In the genomic region with DNA sequence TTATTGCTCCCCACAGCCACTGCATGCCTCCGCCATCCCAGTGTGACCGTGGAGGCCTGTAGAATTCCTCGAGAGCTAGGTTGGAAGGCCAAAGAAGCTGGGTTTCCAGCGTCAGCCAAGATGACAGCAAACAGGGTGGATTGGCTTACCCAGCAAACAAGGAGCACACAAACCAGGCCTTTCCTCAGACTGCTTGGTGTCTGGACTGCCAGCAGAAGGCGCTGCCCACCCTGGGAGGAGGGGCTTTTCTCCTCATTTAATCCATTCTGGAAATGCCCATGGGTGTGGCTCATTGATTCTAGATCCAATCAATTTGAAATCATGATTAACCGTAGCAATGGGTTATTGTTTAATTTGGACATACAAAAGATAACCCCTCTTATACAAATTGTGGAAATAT, we compare ENCODE assay signal across 15 mouse cellular contexts. TPM values are rescaled to one million over a fixed set of nuclear protein-coding genes. Genes with fewer than 3 reads are reported as not detected.
A peak's percentile ranks its signal among the peaks of the same experiment; 100 is the strongest.
DNase-seq lines count a peak whose midpoint lies in the region; ATAC-seq and TF ChIP-seq lines count a peak whose summit lies in the region.
"Had no signal": no experiment of that assay in that cellular context is flagged by ENCODE, and none has a peak within 500 bp of the region (broad histone marks: within the 10 kb centered on the region; RNA-seq: fewer than 3 reads in every experiment).

No protein-coding gene starts in this region.

- H3K36me3 ChIP-seq in forebrain, embryonic 11.5 days (ENCODE audit: control insufficient read depth, insufficient read depth, low read length): no peaks in the 10 kb centered on the region
- peaks cover 14% of the 10 kb centered on the region for H3K36me3 ChIP-seq in forebrain, embryonic 12.5 days (replicated peaks)
- H3K36me3 ChIP-seq in kidney, postnatal 0 days (ENCODE audit: insufficient read depth, low read length): peaks cover 8% of the 10 kb centered on the region; the same call in 1 of the 2 replicates
- peaks cover 8% of the 10 kb centered on the region; the same call in 1 of the 2 replicates for H3K36me3 ChIP-seq in neural tube, embryonic 12.5 days
- no peaks in the 10 kb centered on the region for H3K36me3 ChIP-seq in stomach, postnatal 0 days (ENCODE audit: control insufficient read depth, insufficient read depth, low read length)
- H3K36me3 ChIP-seq: liver, embryonic 15.5 days had no signal

- H3K27me3 ChIP-seq in forebrain, embryonic 11.5 days (ENCODE audit: control insufficient read depth, insufficient read depth, low read length): no peaks in the 10 kb centered on the region
- H3K27me3 ChIP-seq in forebrain, embryonic 12.5 days: no peaks in the 10 kb centered on the region
- H3K27me3 ChIP-seq in kidney, postnatal 0 days (ENCODE audit: insufficient read depth, low read length): no peaks in the 10 kb centered on the region
- no peaks in the 10 kb centered on the region for H3K27me3 ChIP-seq in neural tube, embryonic 12.5 days (replicated peaks)
- H3K27me3 ChIP-seq in stomach, postnatal 0 days (ENCODE audit: control insufficient read depth, insufficient read depth, low read length): no peaks in the 10 kb centered on the region

- no peak overlapping the region for H3K4me3 ChIP-seq in forebrain, embryonic 11.5 days (ENCODE audit: low read depth, low read length)
- no peak overlapping the region for H3K4me3 ChIP-seq in forebrain, embryonic 12.5 days (replicated peaks)
- H3K4me3 ChIP-seq in kidney, postnatal 0 days (replicated peaks; ENCODE audit: low read depth, low read length): no peak overlapping the region
- H3K4me3 ChIP-seq in neural tube, embryonic 12.5 days: no peak overlapping the region
- no peak overlapping the region for H3K4me3 ChIP-seq in stomach, postnatal 0 days (ENCODE audit: low read depth, low read length)
- H3K4me3 ChIP-seq: liver, embryonic 15.5 days; megakaryocyte, embryonic 14.5 days had no signal

- no peaks in the 10 kb centered on the region for H3K9me3 ChIP-seq in forebrain, embryonic 11.5 days (ENCODE audit: control insufficient read depth, low read length)
- no peaks in the 10 kb centered on the region for H3K9me3 ChIP-seq in forebrain, embryonic 12.5 days
- H3K9me3 ChIP-seq in kidney, postnatal 0 days (replicated peaks; ENCODE audit: low read length): no peaks in the 10 kb centered on the region
- H3K9me3 ChIP-seq in neural tube, embryonic 12.5 days: no peaks in the 10 kb centered on the region
- no peaks in the 10 kb centered on the region for H3K9me3 ChIP-seq in stomach, postnatal 0 days (ENCODE audit: control insufficient read depth, low read length)
- H3K9me3 ChIP-seq: liver, embryonic 15.5 days had no signal

- no peak overlapping the region for H3K9ac ChIP-seq in forebrain, embryonic 11.5 days (ENCODE audit: low read length)
- H3K9ac ChIP-seq in forebrain, embryonic 12.5 days: no peak overlapping the region
- H3K9ac ChIP-seq in kidney, postnatal 0 days (ENCODE audit: low read depth, low read length): no peak overlapping the region
- no peak overlapping the region for H3K9ac ChIP-seq in neural tube, embryonic 12.5 days
- H3K9ac ChIP-seq in stomach, postnatal 0 days (ENCODE audit: low read length): no peak overlapping the region
- H3K9ac ChIP-seq: liver, embryonic 15.5 days had no signal

- TF ChIP-seq EP300 in stomach, postnatal 0 days (optimal IDR thresholded peaks at IDR 0.05): no peak

- WGBS in forebrain, embryonic 11.5 days: 67% methylated on average over 6 of the region's 6 CpGs
- 73% methylated on average over 6 of the region's 6 CpGs for WGBS in forebrain, embryonic 12.5 days
- 74% methylated on average over 6 of the region's 6 CpGs for WGBS in kidney, postnatal 0 days
- WGBS in neural tube, embryonic 12.5 days: 68% methylated on average over 6 of the region's 6 CpGs
- 61% methylated on average over 6 of the region's 6 CpGs for WGBS in stomach, postnatal 0 days

- no peak overlapping the region for H3K4me2 ChIP-seq in forebrain, embryonic 11.5 days (ENCODE audit: low read depth, low read length, severe bottlenecking)
- no peak overlapping the region for H3K4me2 ChIP-seq in forebrain, embryonic 12.5 days
- H3K4me2 ChIP-seq in kidney, postnatal 0 days (ENCODE audit: low read length): no peak overlapping the region
- H3K4me2 ChIP-seq in neural tube, embryonic 12.5 days (replicated peaks): peak overlapping the region; percentile 60; the same call in 1 of the 2 replicates
- H3K4me2 ChIP-seq in stomach, postnatal 0 days (replicated peaks; ENCODE audit: low read depth): no peak overlapping the region
- H3K4me2 ChIP-seq: heart, embryonic 11.5 days; liver, embryonic 15.5 days had no signal

- peak; percentile 52 for DNase-seq in forebrain, embryonic 11.5 days (ENCODE audit: low spot score)
- DNase-seq in kidney, postnatal 0 days (ENCODE audit: low spot score): no peak
- DNase-seq in kidney, postnatal 14 days: no peak
- no peak for DNase-seq in neural tube, embryonic 10.5 days (ENCODE audit: extremely low spot score, low spot score)
- no peak for DNase-seq in stomach, postnatal 0 days (ENCODE audit: low spot score)
- DNase-seq in kidney, adult 8-10 months: no peak
- DNase-seq: cerebellum, adult 18-20 months; kidney, postnatal 36 days; thymus, postnatal 14 days had no signal

- peaks cover 11% of the 10 kb centered on the region; the same call in 1 of the 2 replicates for H3K4me1 ChIP-seq in forebrain, embryonic 11.5 days (replicated peaks; ENCODE audit: control insufficient read depth, insufficient read depth, low read length)
- H3K4me1 ChIP-seq in forebrain, embryonic 12.5 days: peaks cover 47% of the 10 kb centered on the region
- H3K4me1 ChIP-seq in kidney, postnatal 0 days (replicated peaks; ENCODE audit: insufficient read depth, low read length): peaks cover 16% of the 10 kb centered on the region
- peaks cover 24% of the 10 kb centered on the region for H3K4me1 ChIP-seq in neural tube, embryonic 12.5 days
- H3K4me1 ChIP-seq in stomach, postnatal 0 days (replicated peaks; ENCODE audit: control insufficient read depth, insufficient read depth): no peaks in the 10 kb centered on the region; the same call in 1 of the 2 replicates

- H3K27ac ChIP-seq in forebrain, embryonic 11.5 days (ENCODE audit: low read depth, low read length): no peak overlapping the region
- no peak overlapping the region for H3K27ac ChIP-seq in forebrain, embryonic 12.5 days
- no peak overlapping the region for H3K27ac ChIP-seq in kidney, postnatal 0 days
- H3K27ac ChIP-seq in neural tube, embryonic 12.5 days: no peak overlapping the region
- no peak overlapping the region for H3K27ac ChIP-seq in stomach, postnatal 0 days (replicated peaks)
- H3K27ac ChIP-seq: liver, embryonic 15.5 days had no signal

- no peak for ATAC-seq in forebrain, embryonic 11.5 days (replicated peaks; ENCODE audit: low FRiP score)
- no peak for ATAC-seq in forebrain, embryonic 12.5 days (ENCODE audit: low FRiP score)
- ATAC-seq in kidney, postnatal 0 days (replicated peaks; ENCODE audit: low FRiP score, low read depth): no peak
- no peak for ATAC-seq in neural tube, embryonic 12.5 days (ENCODE audit: low FRiP score, low read depth)
- no peak for ATAC-seq in stomach, postnatal 0 days (ENCODE audit: low FRiP score, low TSS enrichment)

- TF ChIP-seq CTCF in kidney, postnatal 0 days (IDR thresholded peaks at IDR 0.05; ENCODE audit: low read depth): peak; percentile 55
- peak; percentile 60 for TF ChIP-seq CTCF in stomach, postnatal 0 days (IDR thresholded peaks at IDR 0.05; ENCODE audit: low read depth)

RNA-seq across cellular contexts. Expression of a gene that starts 3.8 kb away (rescaled TPM):
- polyA plus RNA-seq in forebrain, embryonic 11.5 days (2014; fragmentation: Nextera tagmentation; extraction: Ambion mirVana): 34.1 and 42.7 TPM in 2 replicates
- 41.0 and 45.4 TPM in 2 replicates for polyA plus RNA-seq in forebrain, embryonic 12.5 days (2016; fragmentation: Nextera tagmentation; extraction: Ambion mirVana)
- polyA plus RNA-seq in kidney, postnatal 0 days (2015; fragmentation: Nextera tagmentation; extraction: Ambion mirVana): 176 and 184 TPM in 2 replicates
- 82.1 and 83.4 TPM in 2 replicates for polyA plus RNA-seq in neural tube, embryonic 12.5 days (2016; fragmentation: Nextera tagmentation; extraction: Ambion mirVana)
- 135 and 144 TPM in 2 replicates for polyA plus RNA-seq in stomach, postnatal 0 days (2015; fragmentation: Nextera tagmentation; extraction: Ambion mirVana)

RNA-seq across cellular contexts. Expression of a gene that starts 25.0 kb away (rescaled TPM):
- polyA plus RNA-seq in forebrain, embryonic 11.5 days (2014; fragmentation: Nextera tagmentation; extraction: Ambion mirVana): 0.31 TPM in 1 of 2 replicates, not detected in the other
- 0.15 and 0.33 TPM in 2 replicates for polyA plus RNA-seq in forebrain, embryonic 12.5 days (2016; fragmentation: Nextera tagmentation; extraction: Ambion mirVana)
- polyA plus RNA-seq in kidney, postnatal 0 days (2015; fragmentation: Nextera tagmentation; extraction: Ambion mirVana): 17.5 and 20.7 TPM in 2 replicates
- 0.09 and 0.20 TPM in 2 replicates for polyA plus RNA-seq in neural tube, embryonic 12.5 days (2016; fragmentation: Nextera tagmentation; extraction: Ambion mirVana)
- 1.2 and 1.3 TPM in 2 replicates for polyA plus RNA-seq in stomach, postnatal 0 days (2015; fragmentation: Nextera tagmentation; extraction: Ambion mirVana)

RNA-seq across cellular contexts. Expression of a gene that starts 25.5 kb away (rescaled TPM):
- 12.2 and 12.7 TPM in 2 replicates for polyA plus RNA-seq in forebrain, embryonic 11.5 days (2014; fragmentation: Nextera tagmentation; extraction: Ambion mirVana)
- 10.3 and 11.7 TPM in 2 replicates for polyA plus RNA-seq in forebrain, embryonic 12.5 days (2016; fragmentation: Nextera tagmentation; extraction: Ambion mirVana)
- polyA plus RNA-seq in kidney, postnatal 0 days (2015; fragmentation: Nextera tagmentation; extraction: Ambion mirVana): 64.8 and 71.9 TPM in 2 replicates
- polyA plus RNA-seq in neural tube, embryonic 12.5 days (2016; fragmentation: Nextera tagmentation; extraction: Ambion mirVana): 14.4 and 14.5 TPM in 2 replicates
- polyA plus RNA-seq in stomach, postnatal 0 days (2015; fragmentation: Nextera tagmentation; extraction: Ambion mirVana): 45.6 and 47.2 TPM in 2 replicates

RNA-seq across cellular contexts. Expression of a gene that starts 25.6 kb away (rescaled TPM):
- polyA plus RNA-seq in forebrain, embryonic 11.5 days (2014; fragmentation: Nextera tagmentation; extraction: Ambion mirVana): not detected in 2 replicates
- polyA plus RNA-seq in forebrain, embryonic 12.5 days (2016; fragmentation: Nextera tagmentation; extraction: Ambion mirVana): not detected in 2 replicates
- not detected in 2 replicates for polyA plus RNA-seq in kidney, postnatal 0 days (2015; fragmentation: Nextera tagmentation; extraction: Ambion mirVana)
- polyA plus RNA-seq in neural tube, embryonic 12.5 days (2016; fragmentation: Nextera tagmentation; extraction: Ambion mirVana): not detected in 2 replicates
- polyA plus RNA-seq in stomach, postnatal 0 days (2015; fragmentation: Nextera tagmentation; extraction: Ambion mirVana): not detected in 2 replicates
- polyA plus RNA-seq: heart, embryonic 11.5 days; liver, embryonic 15.5 days; stomach, embryonic 14.5 days had no signal

RNA-seq across cellular contexts. Expression of a gene that starts 28.5 kb away (rescaled TPM):
- polyA plus RNA-seq in forebrain, embryonic 11.5 days (2014; fragmentation: Nextera tagmentation; extraction: Ambion mirVana): not detected in 2 replicates
- polyA plus RNA-seq in forebrain, embryonic 12.5 days (2016; fragmentation: Nextera tagmentation; extraction: Ambion mirVana): not detected in 2 replicates
- not detected in 2 replicates for polyA plus RNA-seq in kidney, postnatal 0 days (2015; fragmentation: Nextera tagmentation; extraction: Ambion mirVana)
- polyA plus RNA-seq in neural tube, embryonic 12.5 days (2016; fragmentation: Nextera tagmentation; extraction: Ambion mirVana): not detected in 2 replicates
- polyA plus RNA-seq in stomach, postnatal 0 days (2015; fragmentation: Nextera tagmentation; extraction: Ambion mirVana): 0.06 TPM in 1 of 2 replicates, not detected in the other
- polyA plus RNA-seq: heart, embryonic 11.5 days; liver, embryonic 15.5 days had no signal
